Mouse (Mus musculus) embryonic facial prominence, embryonic 15.5 days (tissue): ENCODE results near the gene Lpcat3. TPM values are rescaled to one million over a fixed set of nuclear protein-coding genes. Genes with fewer than 3 reads are reported as not detected.
"Not testable (repeated sequence)": the region's sequence is repeated elsewhere in the genome, so short reads cannot be mapped to it uniquely, and the experiment has no call there.

Source experiments
- ATAC-seq: fragments of 200-750 bp; cut with Nextera tagmentation; 2 replicates; pipeline ENCODE4 v1.8.0; 2017; ENCODE audit warnings: low read depth, moderate TSS enrichment; ENCODE audit not compliant: insufficient number of reproducible peaks, low FRiP score, low TSS enrichment
- H3K27ac ChIP-seq: fragments of 300-500 bp; sonication (generic); replicated peaks from 2 replicates; pipeline ENCODE4 v1.5.1; 2015; ENCODE audit warnings: mild to moderate bottlenecking, inconsistent platforms
- H3K27me3 ChIP-seq: fragments of 300-500 bp; sonication (generic); 2 replicates; pipeline ENCODE4 v1.6.1; 2015; ENCODE audit warnings: inconsistent platforms
- H3K36me3 ChIP-seq: fragments of 300-500 bp; sonication (generic); 2 replicates; pipeline ENCODE4 v1.6.1; 2015; ENCODE audit warnings: mild to moderate bottlenecking, inconsistent platforms
- H3K4me1 ChIP-seq: fragments of 300-500 bp; sonication (generic); 2 replicates; pipeline ENCODE4 v1.6.1; 2015; ENCODE audit warnings: inconsistent platforms
- H3K4me2 ChIP-seq: fragments of 300-500 bp; sonication (generic); replicated peaks from 2 replicates; pipeline ENCODE4 v1.6.1; 2015; ENCODE audit warnings: mild to moderate bottlenecking, inconsistent platforms
- H3K4me3 ChIP-seq: fragments of 300-500 bp; sonication (generic); replicated peaks from 2 replicates; pipeline ENCODE4 v1.5.1; 2015; ENCODE audit warnings: mild to moderate bottlenecking, inconsistent platforms
- H3K9ac ChIP-seq: fragments of 300-500 bp; sonication (generic); 2 replicates; pipeline ENCODE4 v1.6.1; 2015; ENCODE audit warnings: inconsistent platforms
- H3K9me3 ChIP-seq: fragments of 300-500 bp; sonication (generic); replicated peaks from 2 replicates; pipeline ENCODE4 v1.6.1; 2016; ENCODE audit warnings: inconsistent platforms
- WGBS: fragments of 180-500 bp; shearing (Covaris S2); methylation state at CpG from one replicate; pipeline ENCODE4 v1.1.7; 2015; 5-methylcytosine and 5-hydroxymethylcytosine counted together
- polyA plus RNA-seq: library from polyadenylated mRNA; unstranded; fragments of >200 nt; fragmentation: Nextera tagmentation; extraction: Ambion mirVana; gene quantifications from 2 replicates; pipeline ENCODE4 v1.2.1, GENCODE M21; 2015

Gene Lpcat3
- polyA plus RNA-seq, 1 experiment from 2014 or later = 56.0 TPM

GRCm38 (mm10) chr6:124678769-124679168 is 15.9 kb downstream of the Lpcat3 start:
- peaks cover 4% of the 10 kb centered on the region; the same call in 1 of the 2 replicates for H3K36me3 ChIP-seq
- H3K4me3 ChIP-seq = no peak overlapping the region
- 93% methylated on average over 7 of the region's 7 CpGs for WGBS
- no peak for ATAC-seq
- no peak overlapping the region for H3K4me2 ChIP-seq
- no peaks in the 10 kb centered on the region for H3K27me3 ChIP-seq
- H3K9ac ChIP-seq = no peak overlapping the region
- H3K9me3 ChIP-seq = no peaks in the 10 kb centered on the region
- 0 out of 2 replicates have a peak, but pooled peaks cover 5% of the 10 kb centered on the region for H3K4me1 ChIP-seq
- H3K27ac ChIP-seq = no peak overlapping the region

- no peaks in the 10 kb centered on the region for H3K9me3 ChIP-seq
- peaks cover 1% of the 10 kb centered on the region; the same call in 1 of the 2 replicates for H3K36me3 ChIP-seq
- H3K4me1 ChIP-seq = 0 out of 2 replicates have a peak, but pooled peaks cover 5% of the 10 kb centered on the region
- no peak overlapping the region for H3K27ac ChIP-seq
- ATAC-seq = no peak
- H3K27me3 ChIP-seq = no peaks in the 10 kb centered on the region
- H3K4me3 ChIP-seq = no peak overlapping the region
- H3K9ac ChIP-seq = no peak overlapping the region
- no peak overlapping the region for H3K4me2 ChIP-seq
- WGBS = 92% methylated on average over 3 of the region's 3 CpGs
These were observed 16.7 kb downstream of the Lpcat3 start for GRCm38 (mm10) chr6:124679486-124679885.

- H3K27me3 ChIP-seq, H3K36me3 ChIP-seq, H3K9me3 ChIP-seq, H3K4me3 ChIP-seq, H3K4me2 ChIP-seq, ATAC-seq, H3K27ac ChIP-seq, H3K4me1 ChIP-seq, H3K9ac ChIP-seq: not testable (repeated sequence)
- WGBS = 66% methylated on average over 6 of the region's 6 CpGs
These were observed 19.5 kb downstream of the Lpcat3 start for GRCm38 (mm10) chr6:124682291-124682690.

- H3K27ac ChIP-seq = no peak overlapping the region
- peak; percentile 57; the same call in 1 of the 2 replicates for ATAC-seq
These were observed 21.0 kb downstream of the Lpcat3 start for GRCm38 (mm10) chr6:124683591-124684417.

GRCm38 (mm10) chr6:124685606-124686386 is 23.0 kb downstream of the Lpcat3 start:
- no peak for ATAC-seq
- H3K36me3 ChIP-seq = no peaks in the 10 kb centered on the region
- 91% methylated on average over 12 of the region's 12 CpGs for WGBS
- no peak overlapping the region for H3K4me2 ChIP-seq
- no peak overlapping the region for H3K4me3 ChIP-seq
- H3K9ac ChIP-seq = no peak overlapping the region
- no peaks in the 10 kb centered on the region for H3K27me3 ChIP-seq
- no peaks in the 10 kb centered on the region for H3K9me3 ChIP-seq
- 0 out of 2 replicates have a peak, but pooled peaks cover 5% of the 10 kb centered on the region for H3K4me1 ChIP-seq
- no peak overlapping the region for H3K27ac ChIP-seq

More at GRCm38 (mm10) chr6:124683591-124684417, 21.0 kb downstream of the Lpcat3 start:
- no peak overlapping the region for H3K4me2 ChIP-seq
- 0 out of 2 replicates have a peak, but pooled peaks cover 5% of the 10 kb centered on the region for H3K4me1 ChIP-seq
- H3K9ac ChIP-seq = no peak overlapping the region
- 71% methylated on average over 14 of the region's 14 CpGs for WGBS
- no peak overlapping the region for H3K4me3 ChIP-seq
- H3K36me3 ChIP-seq = no peaks in the 10 kb centered on the region
- no peaks in the 10 kb centered on the region for H3K9me3 ChIP-seq
- no peaks in the 10 kb centered on the region for H3K27me3 ChIP-seq

DNA sequence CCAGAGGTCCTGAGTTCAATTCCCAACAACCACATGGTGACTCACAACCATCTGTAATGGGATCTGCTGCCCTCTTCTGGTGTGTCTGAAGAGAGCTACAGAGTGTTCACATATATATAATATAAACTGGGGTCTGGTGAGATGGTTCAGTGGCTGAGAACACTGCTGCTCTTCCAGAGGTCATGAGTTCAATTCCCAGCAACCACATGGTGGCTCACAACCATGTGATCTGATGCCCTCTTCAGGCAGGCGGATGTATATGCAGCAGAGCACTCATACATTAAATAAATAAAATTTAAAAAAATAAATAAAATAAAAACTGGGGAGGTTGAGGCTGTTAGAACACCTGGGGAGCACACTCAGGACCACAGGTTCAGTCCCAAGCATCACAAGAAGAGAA is 23.8 kb downstream of the Lpcat3 start:
- not testable (repeated sequence) for H3K4me3 ChIP-seq, H3K4me1 ChIP-seq, ATAC-seq, H3K9ac ChIP-seq, H3K27ac ChIP-seq, H3K4me2 ChIP-seq, H3K27me3 ChIP-seq, H3K9me3 ChIP-seq, H3K36me3 ChIP-seq
- WGBS = 88% methylated on average over 1 of the region's 1 CpGs

GRCm38 (mm10) chr6:124688151-124688758 is 25.4 kb downstream of the Lpcat3 start:
- no peaks in the 10 kb centered on the region for H3K9me3 ChIP-seq
- no peak for ATAC-seq
- H3K4me1 ChIP-seq = peaks cover 3% of the 10 kb centered on the region; the same call in 1 of the 2 replicates
- H3K36me3 ChIP-seq = no peaks in the 10 kb centered on the region
- no peaks in the 10 kb centered on the region for H3K27me3 ChIP-seq
- no peak overlapping the region for H3K9ac ChIP-seq
- H3K4me3 ChIP-seq = no peak overlapping the region
- H3K4me2 ChIP-seq = no peak overlapping the region
- H3K27ac ChIP-seq = no peak overlapping the region
- WGBS = 75% methylated on average over 8 of the region's 8 CpGs

DNA sequence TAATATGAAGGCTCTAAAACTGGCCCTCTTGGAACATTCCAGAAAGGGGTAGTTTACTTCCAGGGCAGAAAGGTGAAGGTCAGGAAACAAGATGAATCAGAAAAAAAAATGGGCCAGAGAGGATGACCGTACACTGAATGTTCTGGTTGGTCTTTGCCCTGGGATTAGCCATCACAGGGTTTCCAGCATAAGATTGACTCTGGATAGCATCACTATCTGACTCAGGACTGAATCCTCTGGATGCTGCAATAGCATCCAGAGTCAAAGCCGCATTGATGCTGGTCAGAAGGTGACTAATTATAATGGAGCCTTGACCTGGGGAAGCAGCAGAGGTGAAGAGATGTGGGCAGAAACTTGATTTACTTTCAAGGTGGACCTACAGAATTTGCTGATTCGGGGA is 26.2 kb downstream of the Lpcat3 start:
- 93% methylated on average over 3 of the region's 3 CpGs for WGBS
- Histone ChIP-seq H3K9me3 (no peaks in the 10 kb centered on the region), H3K4me2 (no peak overlapping the region), H3K4me1 (peaks cover 9% of the 10 kb centered on the region; the same call in 1 of the 2 replicates), H3K27ac (no peak overlapping the region), H3K9ac (no peak overlapping the region), H3K36me3 (no peaks in the 10 kb centered on the region), H3K4me3 (no peak overlapping the region), H3K27me3 (no peaks in the 10 kb centered on the region)
- ATAC-seq = no peak

DNA sequence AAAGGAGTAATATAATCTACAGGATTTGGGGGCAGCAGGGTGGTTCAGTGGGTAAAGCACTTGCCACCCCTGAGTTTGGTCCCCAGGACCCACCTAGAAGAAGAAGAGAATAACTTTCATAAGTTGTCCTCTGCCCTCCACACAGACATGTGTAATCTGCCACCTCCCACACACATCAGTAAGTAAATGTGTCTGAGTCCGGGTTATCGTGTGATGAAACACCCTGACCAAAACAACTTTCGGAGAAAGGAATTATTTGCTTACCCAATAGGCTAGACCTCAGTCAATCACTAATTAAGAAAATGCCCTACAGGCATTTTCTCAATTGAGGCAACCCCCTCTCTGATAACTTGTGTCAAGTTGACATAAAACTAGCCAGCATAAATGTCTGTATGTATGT is 27.7 kb downstream of the Lpcat3 start:
- 85% methylated on average over 3 of the region's 3 CpGs for WGBS
- H3K27me3 ChIP-seq = no peaks in the 10 kb centered on the region
- H3K27ac ChIP-seq = no peak overlapping the region
- no peak overlapping the region for H3K4me3 ChIP-seq
- no peak for ATAC-seq
- H3K4me1 ChIP-seq = peaks cover 14% of the 10 kb centered on the region; the same call in 1 of the 2 replicates
- no peaks in the 10 kb centered on the region for H3K36me3 ChIP-seq
- H3K4me2 ChIP-seq = no peak overlapping the region
- H3K9me3 ChIP-seq = no peaks in the 10 kb centered on the region
- no peak overlapping the region for H3K9ac ChIP-seq

DNA sequence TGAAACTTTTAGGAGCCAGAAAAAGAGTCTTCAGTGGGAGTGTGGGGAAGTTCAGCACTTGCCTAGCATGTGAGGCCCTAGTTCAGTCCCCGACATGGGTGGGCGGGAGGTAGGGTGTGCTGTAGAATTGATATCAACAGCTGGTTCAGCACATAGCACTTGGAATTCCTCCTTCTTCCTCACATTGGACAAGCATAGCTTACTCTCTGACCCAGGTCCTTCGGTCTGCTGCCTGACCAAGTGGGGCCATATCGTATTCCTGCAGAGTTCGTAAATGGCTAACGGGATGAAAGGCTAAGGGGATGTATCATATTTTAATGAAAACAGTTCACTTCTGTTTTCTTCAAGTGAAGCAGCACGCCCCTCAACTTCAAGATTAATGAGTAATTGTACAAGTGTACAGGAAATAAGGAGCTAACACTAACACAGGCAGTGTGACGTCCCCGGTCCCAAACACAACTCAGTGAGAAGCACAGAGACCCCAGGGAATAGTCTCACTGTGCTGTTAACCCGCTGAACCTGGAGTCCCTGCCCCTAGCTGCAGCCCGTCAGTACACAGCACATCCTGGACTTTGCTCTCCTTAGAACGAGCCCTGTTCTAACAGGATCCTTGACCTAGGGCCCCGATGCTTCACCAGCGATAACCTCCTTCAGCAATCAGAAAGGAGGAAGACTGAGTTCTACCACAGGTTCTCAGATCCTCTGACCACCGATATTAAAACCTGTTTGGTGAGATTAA is 30.6 kb downstream of the Lpcat3 start:
- 0 out of 2 replicates have a peak overlapping the region, but pooled peaks have one; percentile 51 for H3K27ac ChIP-seq
- WGBS = 64% methylated on average over 15 of the region's 15 CpGs

More for the DNA sequence above, 30.6 kb downstream of the Lpcat3 start:
- Histone ChIP-seq H3K9ac (no peak overlapping the region), H3K9me3 (no peaks in the 10 kb centered on the region), H3K36me3 (no peaks in the 10 kb centered on the region), H3K4me2 (no peak overlapping the region), H3K4me3 (no peak overlapping the region), H3K4me1 (peaks cover 14% of the 10 kb centered on the region; the same call in 1 of the 2 replicates), H3K27me3 (no peaks in the 10 kb centered on the region)
- no peak for ATAC-seq
